Mouse (Mus musculus): Measurements from ENCODE around the gene Rem1. TPM values are rescaled to one million over a fixed set of nuclear protein-coding genes. Genes with fewer than 3 reads are reported as not detected.

The Rem1 gene
- polyA plus RNA-seq, 1 experiment from 2014 or later = 0.62 TPM

DNA sequence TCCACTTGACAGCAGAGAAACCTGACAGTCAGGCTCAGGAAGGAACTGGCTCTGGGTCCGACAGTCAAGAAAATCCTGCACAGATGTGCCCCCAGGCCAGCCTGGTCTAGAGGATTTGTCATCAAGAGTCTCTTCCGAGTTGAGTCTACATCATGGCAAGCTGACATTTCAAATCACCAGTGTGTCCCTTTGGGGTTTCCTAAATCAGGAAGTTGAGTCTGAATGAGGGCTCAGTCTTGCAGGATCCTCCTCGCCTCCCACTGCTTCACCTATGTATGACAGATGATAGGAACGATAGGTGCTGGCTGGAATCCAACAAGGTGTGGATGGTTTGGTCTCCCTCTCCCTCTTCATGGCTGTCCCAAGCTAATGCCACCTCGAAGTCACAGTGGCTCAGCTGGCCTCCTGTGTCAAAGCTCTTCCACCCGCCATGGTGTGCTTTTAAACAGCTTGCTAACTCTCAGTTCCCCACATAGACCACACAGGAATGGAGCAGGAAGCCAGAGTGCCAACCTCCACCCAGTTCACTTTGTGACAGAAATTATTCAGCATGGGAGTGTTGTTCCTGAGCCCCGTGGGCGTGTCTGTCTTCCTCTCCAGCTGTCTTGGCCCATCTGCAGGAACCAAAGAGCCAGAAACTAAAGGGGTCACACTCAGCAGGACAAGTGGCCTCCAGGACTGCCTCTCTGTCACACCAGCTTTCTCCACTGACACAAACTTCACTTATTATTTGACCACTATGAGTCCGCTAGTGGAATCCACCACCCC lies 6.2 kb upstream of the Rem1 start:
- no peak for ATAC-seq (ENCODE audit: low FRiP score)
- no peak overlapping the region for H3K4me2 ChIP-seq (replicated peaks; ENCODE audit: low read depth, low read length)
- H3K27me3 ChIP-seq (ENCODE audit: control insufficient read depth, insufficient read depth, low read length) = no peaks in the 10 kb centered on the region; the same call in 1 of the 2 replicates
- H3K36me3 ChIP-seq (ENCODE audit: control insufficient read depth, insufficient read depth, low read length) = no peaks in the 10 kb centered on the region
- no peak overlapping the region for H3K4me3 ChIP-seq (ENCODE audit: low read depth, low read length)
- DNase-seq (ENCODE audit: low spot score) = no peak
- WGBS = 77% methylated on average over 9 of the region's 9 CpGs
- no peak overlapping the region for H3K9ac ChIP-seq (ENCODE audit: low read depth, low read length)
- no peak overlapping the region for H3K27ac ChIP-seq (ENCODE audit: low read depth, low read length)
- no peaks in the 10 kb centered on the region for H3K4me1 ChIP-seq (replicated peaks; ENCODE audit: control insufficient read depth, insufficient read depth, low read length)
- H3K9me3 ChIP-seq (ENCODE audit: control insufficient read depth, low read length) = no peaks in the 10 kb centered on the region

- Histone ChIP-seq H3K4me3 (ENCODE audit: low read depth, low read length) (no peak overlapping the region), H3K4me2 (replicated peaks; ENCODE audit: low read depth, low read length) (no peak overlapping the region), H3K27ac (ENCODE audit: low read depth, low read length) (no peak overlapping the region), H3K4me1 (replicated peaks; ENCODE audit: control insufficient read depth, insufficient read depth, low read length) (peaks cover 5% of the 10 kb centered on the region; the same call in 1 of the 2 replicates), H3K36me3 (ENCODE audit: control insufficient read depth, insufficient read depth, low read length) (no peaks in the 10 kb centered on the region), H3K27me3 (ENCODE audit: control insufficient read depth, insufficient read depth, low read length) (peaks cover 13% of the 10 kb centered on the region), H3K9ac (ENCODE audit: low read depth, low read length) (no peak overlapping the region), H3K9me3 (ENCODE audit: control insufficient read depth, low read length) (no peaks in the 10 kb centered on the region)
- no peak for DNase-seq (ENCODE audit: low spot score)
- 90% methylated on average over 13 of the region's 13 CpGs for WGBS
- no peak for ATAC-seq (ENCODE audit: low FRiP score)
Measured at GRCm38 (mm10) chr2:152622151-152622550, 4.6 kb upstream of the Rem1 start.

DNA sequence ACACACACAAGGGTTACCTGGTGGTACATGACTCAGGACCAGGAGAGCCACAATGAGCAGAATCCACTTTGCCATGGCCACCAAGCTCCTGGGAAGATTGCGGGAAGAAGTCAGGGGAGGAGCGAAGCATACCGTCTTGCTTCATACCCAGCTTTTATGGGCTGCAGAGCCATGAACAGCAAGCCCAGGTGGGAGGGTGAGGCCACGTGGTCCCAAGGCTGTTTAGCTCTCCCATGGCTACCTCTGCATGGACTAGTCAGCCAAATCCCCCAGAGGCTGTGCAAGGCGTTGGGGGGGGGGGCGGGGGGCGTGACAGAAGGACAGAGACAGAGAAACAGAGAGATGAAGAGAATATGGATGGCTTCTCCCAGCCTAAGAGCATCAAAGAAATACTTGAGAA lies 3.8 kb upstream of the Rem1 start, which contains the start of gene Defb25:
Gene Defb25, minus strand, starts transcription at position 101 of the 400 bp plus-strand sequence.
- no peaks in the 10 kb centered on the region for H3K36me3 ChIP-seq (ENCODE audit: control insufficient read depth, insufficient read depth, low read length)
- peaks cover 19% of the 10 kb centered on the region for H3K27me3 ChIP-seq (ENCODE audit: control insufficient read depth, insufficient read depth, low read length)
- no peak within 1 kb of the TSS for H3K4me2 ChIP-seq (replicated peaks; ENCODE audit: low read depth, low read length)
- H3K9me3 ChIP-seq (ENCODE audit: control insufficient read depth, low read length) = no peaks in the 10 kb centered on the region
- ATAC-seq (ENCODE audit: low FRiP score) = no peak
- 79% methylated on average over 7 of the region's 7 CpGs for WGBS
- DNase-seq (ENCODE audit: low spot score) = no peak
- no peak within 1 kb of the TSS for H3K9ac ChIP-seq (ENCODE audit: low read depth, low read length)
- H3K27ac ChIP-seq (ENCODE audit: low read depth, low read length) = no peak within 1 kb of the TSS
- no peak within 1 kb of the TSS for H3K4me3 ChIP-seq (ENCODE audit: low read depth, low read length)
- H3K4me1 ChIP-seq (replicated peaks; ENCODE audit: control insufficient read depth, insufficient read depth, low read length) = peaks cover 7% of the 10 kb centered on the region; the same call in 1 of the 2 replicates

GRCm38 (mm10) chr2:152624566-152624965 lies 2.2 kb upstream of the Rem1 start:
- no peaks in the 10 kb centered on the region for H3K36me3 ChIP-seq (ENCODE audit: control insufficient read depth, insufficient read depth, low read length)
- ATAC-seq (ENCODE audit: low FRiP score) = no peak
- no peak for DNase-seq (ENCODE audit: low spot score)
- no peak overlapping the region for H3K9ac ChIP-seq (ENCODE audit: low read depth, low read length)
- peaks cover 32% of the 10 kb centered on the region for H3K27me3 ChIP-seq (ENCODE audit: control insufficient read depth, insufficient read depth, low read length)
- WGBS = 81% methylated on average over 2 of the region's 2 CpGs
- H3K9me3 ChIP-seq (ENCODE audit: control insufficient read depth, low read length) = no peaks in the 10 kb centered on the region
- H3K4me1 ChIP-seq (replicated peaks; ENCODE audit: control insufficient read depth, insufficient read depth, low read length) = peaks cover 7% of the 10 kb centered on the region; the same call in 1 of the 2 replicates
- no peak overlapping the region for H3K27ac ChIP-seq (ENCODE audit: low read depth, low read length)
- no peak overlapping the region for H3K4me2 ChIP-seq (replicated peaks; ENCODE audit: low read depth, low read length)
- no peak overlapping the region for H3K4me3 ChIP-seq (ENCODE audit: low read depth, low read length)

DNA sequence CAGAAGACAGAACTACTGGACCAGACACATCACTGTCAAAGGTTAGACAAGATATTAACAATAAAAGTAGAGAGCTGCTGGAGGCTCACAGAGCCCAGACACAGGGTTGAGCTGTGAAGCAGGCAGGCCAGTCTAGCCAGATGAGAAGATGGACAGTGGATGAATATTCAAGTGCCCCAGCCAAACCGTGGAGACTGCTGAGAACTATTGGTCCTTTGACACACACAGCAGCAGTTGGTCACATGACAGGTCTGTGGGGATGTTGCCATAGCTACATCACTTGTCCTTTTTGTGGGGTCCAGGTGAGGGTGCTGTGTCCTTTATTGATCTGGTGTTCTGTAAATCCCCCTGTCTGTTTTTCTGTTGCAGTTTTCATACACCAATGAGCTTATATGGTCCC lies 1.5 kb upstream of the Rem1 start:
- no peaks in the 10 kb centered on the region for H3K36me3 ChIP-seq (ENCODE audit: control insufficient read depth, insufficient read depth, low read length)
- ATAC-seq (ENCODE audit: low FRiP score) = peak; percentile 58; the same call in 1 of the 2 replicates
- WGBS = 6% methylated on average over 1 of the region's 1 CpGs
- no peak overlapping the region for H3K4me3 ChIP-seq (ENCODE audit: low read depth, low read length)
- peaks cover 7% of the 10 kb centered on the region; the same call in 1 of the 2 replicates for H3K4me1 ChIP-seq (replicated peaks; ENCODE audit: control insufficient read depth, insufficient read depth, low read length)
- no peaks in the 10 kb centered on the region for H3K9me3 ChIP-seq (ENCODE audit: control insufficient read depth, low read length)
- no peak overlapping the region for H3K9ac ChIP-seq (ENCODE audit: low read depth, low read length)
- H3K27me3 ChIP-seq (ENCODE audit: control insufficient read depth, insufficient read depth, low read length) = peaks cover 32% of the 10 kb centered on the region
- H3K27ac ChIP-seq (ENCODE audit: low read depth, low read length) = no peak overlapping the region
- no peak for DNase-seq (ENCODE audit: low spot score)
- no peak overlapping the region for H3K4me2 ChIP-seq (replicated peaks; ENCODE audit: low read depth, low read length)

DNA sequence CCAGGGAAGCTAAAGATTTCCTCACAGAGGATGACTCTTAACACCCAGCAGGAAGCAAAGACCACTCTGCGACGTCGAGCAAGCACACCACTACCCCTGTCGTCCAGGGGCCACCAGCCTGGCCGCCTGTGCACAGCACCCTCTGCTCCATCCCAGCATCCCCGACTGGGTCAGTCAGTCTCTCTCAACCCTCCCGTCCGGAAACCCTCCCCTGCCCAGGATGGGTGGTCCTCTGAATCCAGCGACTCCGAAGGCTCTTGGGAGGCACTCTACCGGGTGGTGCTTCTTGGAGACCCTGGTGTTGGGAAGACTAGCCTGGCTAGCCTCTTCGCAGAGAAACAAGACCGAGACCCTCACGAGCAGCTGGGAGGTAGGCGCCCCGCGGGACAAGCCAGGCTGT lies 1.3 kb downstream of the Rem1 start:
- 37% methylated on average over 17 of the region's 17 CpGs for WGBS
- no peak for DNase-seq (ENCODE audit: low spot score)

GRCm38 (mm10) chr2:152629239-152629638 lies 2.5 kb downstream of the Rem1 start:
- Histone ChIP-seq H3K36me3 (ENCODE audit: control insufficient read depth, insufficient read depth, low read length) (no peaks in the 10 kb centered on the region), H3K27me3 (ENCODE audit: control insufficient read depth, insufficient read depth, low read length) (peaks cover 32% of the 10 kb centered on the region), H3K4me2 (replicated peaks; ENCODE audit: low read depth, low read length) (no peak overlapping the region), H3K9me3 (ENCODE audit: control insufficient read depth, low read length) (no peaks in the 10 kb centered on the region), H3K4me1 (replicated peaks; ENCODE audit: control insufficient read depth, insufficient read depth, low read length) (peaks cover 7% of the 10 kb centered on the region; the same call in 1 of the 2 replicates), H3K4me3 (ENCODE audit: low read depth, low read length) (no peak overlapping the region), H3K9ac (ENCODE audit: low read depth, low read length) (no peak overlapping the region), H3K27ac (ENCODE audit: low read depth, low read length) (no peak overlapping the region)
- 88% methylated on average over 3 of the region's 3 CpGs for WGBS
- ATAC-seq (ENCODE audit: low FRiP score) (no peak), DNase-seq (ENCODE audit: low spot score) (no peak)

More for the DNA sequence above, 1.3 kb downstream of the Rem1 start:
- no peak for ATAC-seq (ENCODE audit: low FRiP score)
- no peak overlapping the region for H3K4me3 ChIP-seq (ENCODE audit: low read depth, low read length)
- H3K9ac ChIP-seq (ENCODE audit: low read depth, low read length) = no peak overlapping the region
- H3K27ac ChIP-seq (ENCODE audit: low read depth, low read length) = no peak overlapping the region
- H3K9me3 ChIP-seq (ENCODE audit: control insufficient read depth, low read length) = no peaks in the 10 kb centered on the region
- no peak overlapping the region for H3K4me2 ChIP-seq (replicated peaks; ENCODE audit: low read depth, low read length)
- no peaks in the 10 kb centered on the region for H3K36me3 ChIP-seq (ENCODE audit: control insufficient read depth, insufficient read depth, low read length)
- H3K27me3 ChIP-seq (ENCODE audit: control insufficient read depth, insufficient read depth, low read length) = peaks cover 32% of the 10 kb centered on the region
- peaks cover 7% of the 10 kb centered on the region; the same call in 1 of the 2 replicates for H3K4me1 ChIP-seq (replicated peaks; ENCODE audit: control insufficient read depth, insufficient read depth, low read length)

- no peak for ATAC-seq (ENCODE audit: low FRiP score)
- no peak overlapping the region for H3K9ac ChIP-seq (ENCODE audit: low read depth, low read length)
- peaks cover 7% of the 10 kb centered on the region; the same call in 1 of the 2 replicates for H3K4me1 ChIP-seq (replicated peaks; ENCODE audit: control insufficient read depth, insufficient read depth, low read length)
- no peak for DNase-seq (ENCODE audit: low spot score)
- H3K36me3 ChIP-seq (ENCODE audit: control insufficient read depth, insufficient read depth, low read length) = no peaks in the 10 kb centered on the region
- H3K27ac ChIP-seq (ENCODE audit: low read depth, low read length) = no peak overlapping the region
- WGBS = 85% methylated on average over 6 of the region's 6 CpGs
- H3K27me3 ChIP-seq (ENCODE audit: control insufficient read depth, insufficient read depth, low read length) = peaks cover 32% of the 10 kb centered on the region
- H3K4me2 ChIP-seq (replicated peaks; ENCODE audit: low read depth, low read length) = no peak overlapping the region
- H3K4me3 ChIP-seq (ENCODE audit: low read depth, low read length) = no peak overlapping the region
- no peaks in the 10 kb centered on the region for H3K9me3 ChIP-seq (ENCODE audit: control insufficient read depth, low read length)
Measured at GRCm38 (mm10) chr2:152629904-152630303, 3.2 kb downstream of the Rem1 start.

- Histone ChIP-seq H3K4me3 (ENCODE audit: low read depth, low read length) (no peak overlapping the region), H3K4me2 (replicated peaks; ENCODE audit: low read depth, low read length) (no peak overlapping the region), H3K9me3 (ENCODE audit: control insufficient read depth, low read length) (no peaks in the 10 kb centered on the region), H3K9ac (ENCODE audit: low read depth, low read length) (no peak overlapping the region), H3K27me3 (ENCODE audit: control insufficient read depth, insufficient read depth, low read length) (peaks cover 9% of the 10 kb centered on the region), H3K27ac (ENCODE audit: low read depth, low read length) (no peak overlapping the region), H3K36me3 (ENCODE audit: control insufficient read depth, insufficient read depth, low read length) (no peaks in the 10 kb centered on the region), H3K4me1 (replicated peaks; ENCODE audit: control insufficient read depth, insufficient read depth, low read length) (no peaks in the 10 kb centered on the region)
- DNase-seq (ENCODE audit: low spot score) (no peak), ATAC-seq (ENCODE audit: low FRiP score) (no peak)
- WGBS = 39% methylated on average over 17 of the region's 17 CpGs
Measured at GRCm38 (mm10) chr2:152633334-152633733, 6.6 kb downstream of the Rem1 start.
